Mouse (Mus musculus) G1E (cell line): ENCODE measurements around the gene Cant1. TPM values are rescaled to one million over a fixed set of nuclear protein-coding genes. Genes with fewer than 3 reads are reported as not detected.

ENCODE experiments used
- ATAC-seq: 2 replicates; pipeline ENCODE4 v1.8.0; 2016; ENCODE audit warnings: mild to moderate bottlenecking; ENCODE audit not compliant: insufficient number of reproducible peaks, poor library complexity, low FRiP score, severe bottlenecking; ENCODE audit errors: extremely low read depth
- DNase-seq: peaks from one replicate; pipeline ENCODE4 v3.0.0; 2012; ENCODE audit warnings: low spot score
- H3K27me3 ChIP-seq: 2 replicates; pipeline ENCODE4 v1.6.1; 2012; ENCODE audit warnings: mild to moderate bottlenecking, low read length, inconsistent platforms; ENCODE audit not compliant: insufficient read depth
- H3K36me3 ChIP-seq: replicated peaks from 2 replicates; pipeline ENCODE3; 2012; ENCODE audit warnings: mild to moderate bottlenecking, inconsistent platforms
- H3K4me1 ChIP-seq: 2 replicates; pipeline ENCODE4 v1.6.1; 2012; ENCODE audit warnings: low read depth, low read length, inconsistent platforms, mixed read lengths; ENCODE audit not compliant: insufficient read depth
- H3K4me3 ChIP-seq: 2 replicates; pipeline ENCODE4 v1.5.1; 2012; ENCODE audit warnings: low read depth, mild to moderate bottlenecking, inconsistent platforms, low read length, moderate library complexity, mixed read lengths
- H3K9me3 ChIP-seq: replicated peaks from 2 replicates; pipeline ENCODE4 v1.6.1; 2012; ENCODE audit warnings: inconsistent platforms
- CTCF ChIP-seq: IDR thresholded peaks from 2 replicates; pipeline ENCODE4 v1.5.1; 2012; ENCODE audit warnings: low read depth, low read length, inconsistent platforms, mixed read lengths
- GATA1 ChIP-seq: IDR thresholded peaks from 2 replicates; pipeline ENCODE4 v1.6.1; 2012; ENCODE audit warnings: borderline replicate concordance, low read length, inconsistent platforms, mixed read lengths
- GATA2 ChIP-seq: IDR thresholded peaks from 2 replicates; pipeline ENCODE4 v1.6.1; 2012; ENCODE audit warnings: low read depth, low read length, inconsistent platforms, borderline replicate concordance
- POLR2AphosphoS5 ChIP-seq: IDR thresholded peaks from 2 replicates; pipeline ENCODE4 v1.6.1; 2012; ENCODE audit warnings: low read depth, low read length, inconsistent platforms; ENCODE audit not compliant: insufficient replicate concordance
- TAL1 ChIP-seq: conservative IDR thresholded peaks from 2 replicates; pipeline ENCODE4 v1.6.1; 2012; ENCODE audit warnings: low read depth, low read length, inconsistent platforms, mixed read lengths
- polyA plus RNA-seq: library from polyadenylated mRNA; stranded (reverse); fragments of >175 nt; gene quantifications from 2 replicates; pipeline ENCODE4 v1.2.3, GENCODE M21; 2012
- total RNA-seq, 2 experiments: library from RNA; stranded (forward) in 1 of 2; stranded (reverse) in 1 of 2; fragments of 200-1000 nt in 1 of 2; fragments of >200 nt in 1 of 2; fragmentation: Nextera tagmentation in 1 of 2; gene quantifications; 2 replicates each; pipeline ENCODE4 v1.2.3; 2014 to 2017

The Cant1 gene
- total and polyA plus RNA-seq, 3 experiments: 14.9 to 47.2 (median 16.5) TPM

- peaks cover 13% of the 10 kb centered on the region for H3K27me3 ChIP-seq
- no peak for TF ChIP-seq CTCF
- TF ChIP-seq TAL1: no peak
- no peak for TF ChIP-seq POLR2AphosphoS5
- TF ChIP-seq GATA2: no peak
- TF ChIP-seq GATA1: no peak
- no peak for ATAC-seq
These were observed 8.4 kb upstream of the Cant1 start for GRCm38 (mm10) chr11:118427266-118427779.

GRCm38 (mm10) chr11:118426765-118427164, 7.9 kb upstream of the Cant1 start:
- TF ChIP-seq GATA1 (no peak), CTCF (no peak), TAL1 (no peak), GATA2 (no peak), POLR2AphosphoS5 (no peak)
- Histone ChIP-seq H3K27me3 (peaks cover 13% of the 10 kb centered on the region), H3K4me3 (no peak overlapping the region), H3K36me3 (no peaks in the 10 kb centered on the region), H3K4me1 (peaks cover 10% of the 10 kb centered on the region), H3K9me3 (no peaks in the 10 kb centered on the region)
- no peak for DNase-seq
- no peak for ATAC-seq

More at GRCm38 (mm10) chr11:118427266-118427779, 8.4 kb upstream of the Cant1 start:
- H3K4me3 ChIP-seq: no peak overlapping the region
- DNase-seq: no peak
- peaks cover 10% of the 10 kb centered on the region for H3K4me1 ChIP-seq
- H3K36me3 ChIP-seq: no peaks in the 10 kb centered on the region
- no peaks in the 10 kb centered on the region for H3K9me3 ChIP-seq

DNA sequence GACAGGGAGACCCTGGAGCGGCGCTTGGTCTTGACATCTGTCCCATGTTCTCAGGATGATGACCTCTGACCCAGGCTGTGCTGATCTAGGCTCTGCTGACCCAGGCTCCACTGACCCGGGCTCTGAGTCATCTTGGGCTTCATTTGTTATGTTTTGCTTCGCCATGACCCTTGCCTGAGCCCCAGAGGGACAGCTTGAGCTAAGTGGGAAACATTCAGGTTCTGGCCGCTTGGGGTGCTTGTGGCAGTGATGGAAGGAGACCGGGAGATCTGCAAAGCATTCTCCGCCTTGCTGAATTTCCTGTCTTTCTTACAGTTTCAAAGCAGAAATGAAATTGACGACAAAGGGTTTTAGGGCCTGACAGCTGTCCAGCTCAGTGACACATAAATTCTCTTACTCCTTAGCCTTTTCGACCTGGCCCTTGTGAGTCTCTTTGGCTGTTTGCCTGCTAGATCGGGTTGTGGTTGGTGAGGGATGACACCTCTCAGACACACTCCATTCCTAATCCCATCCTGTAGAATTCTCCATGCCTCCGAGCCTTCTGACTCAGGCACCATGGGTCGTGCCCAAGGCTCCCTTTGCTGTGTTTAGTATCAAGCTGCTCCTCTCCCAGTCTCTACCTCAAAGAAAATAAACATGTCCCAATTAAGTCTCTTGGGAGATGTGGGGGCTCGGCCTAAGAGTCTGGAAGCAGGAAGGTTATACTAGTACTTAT, 5.9 kb upstream of the Cant1 start:
- peaks cover 13% of the 10 kb centered on the region for H3K27me3 ChIP-seq

GRCm38 (mm10) chr11:118423266-118423971, 4.5 kb upstream of the Cant1 start:
- DNase-seq (no peak), ATAC-seq (no peak)
- Histone ChIP-seq H3K4me1 (peaks cover 20% of the 10 kb centered on the region), H3K27me3 (peaks cover 10% of the 10 kb centered on the region), H3K36me3 (no peaks in the 10 kb centered on the region), H3K9me3 (no peaks in the 10 kb centered on the region), H3K4me3 (no peak overlapping the region)
- TF ChIP-seq GATA1: no peak
- peak; percentile 41; the same call in 1 of the 2 replicates for TF ChIP-seq CTCF

More for the DNA sequence above, 5.9 kb upstream of the Cant1 start:
- TF ChIP-seq TAL1: no peak
- TF ChIP-seq GATA2: no peak
- TF ChIP-seq GATA1: no peak
- no peak for TF ChIP-seq CTCF
- TF ChIP-seq POLR2AphosphoS5: no peak
- H3K4me3 ChIP-seq: no peak overlapping the region
- ATAC-seq (no peak), DNase-seq (no peak)
- peaks cover 11% of the 10 kb centered on the region for H3K4me1 ChIP-seq
- H3K9me3 ChIP-seq: no peaks in the 10 kb centered on the region
- H3K36me3 ChIP-seq: no peaks in the 10 kb centered on the region

GRCm38 (mm10) chr11:118420261-118420660, 1.4 kb upstream of the Cant1 start:
- no peak for TF ChIP-seq GATA1
- no peak for TF ChIP-seq POLR2AphosphoS5
- no peak for TF ChIP-seq GATA2
- TF ChIP-seq CTCF: no peak
- no peak for TF ChIP-seq TAL1
- peaks cover 4% of the 10 kb centered on the region for H3K27me3 ChIP-seq
- ATAC-seq (no peak), DNase-seq (no peak)
- no peaks in the 10 kb centered on the region for H3K9me3 ChIP-seq
- no peak overlapping the region for H3K4me3 ChIP-seq
- H3K4me1 ChIP-seq: peaks cover 45% of the 10 kb centered on the region
- H3K36me3 ChIP-seq: peaks cover 26% of the 10 kb centered on the region

- H3K4me3 ChIP-seq: peak overlapping the region; percentile 94
- H3K9me3 ChIP-seq: no peaks in the 10 kb centered on the region
- DNase-seq (peak; percentile 30), ATAC-seq (no peak)
- no peak for TF ChIP-seq GATA2
- no peak for TF ChIP-seq TAL1
- TF ChIP-seq GATA1: no peak
- TF ChIP-seq CTCF: no peak
- H3K36me3 ChIP-seq: peaks cover 44% of the 10 kb centered on the region
- peaks cover 41% of the 10 kb centered on the region for H3K4me1 ChIP-seq
- H3K27me3 ChIP-seq: no peaks in the 10 kb centered on the region; the same call in 1 of the 2 replicates
These were observed 448 bp downstream of the Cant1 start for GRCm38 (mm10) chr11:118418442-118418833.
